Mouse (Mus musculus): ENCODE measurements at regions not wholly inside any gene's neighbourhood (a gene's known extent, or its start where the extent isn't known, plus 50 kb on each side); places are given as distances from the start of the nearest gene placed in this dataset.

DNA sequence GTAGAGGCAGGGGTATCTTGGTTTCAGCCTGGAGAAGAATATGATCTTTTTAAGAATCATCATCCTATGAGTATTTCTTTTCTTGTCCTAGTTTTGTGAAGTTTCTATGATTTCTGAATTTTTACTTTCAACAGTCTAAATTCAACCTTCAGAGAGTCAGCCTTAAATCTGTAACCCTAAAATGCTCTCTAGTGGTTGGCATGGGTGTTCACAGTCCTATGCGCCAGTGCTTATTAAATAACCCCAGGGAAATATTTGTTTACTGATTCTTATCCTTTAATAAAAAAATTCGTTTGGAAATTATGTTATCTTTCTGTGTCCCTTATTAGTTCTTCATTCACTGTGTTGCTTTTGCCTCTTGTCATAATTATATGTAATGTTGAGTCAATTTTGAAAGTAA is 436.5 kb upstream of the Fign start:
- Histone ChIP-seq H3K9me3 (replicated peaks; ENCODE audit: control insufficient read depth, insufficient read depth, low read length, poor library complexity, severe bottlenecking) (no peaks in the 10 kb centered on the region), H3K9ac (ENCODE audit: low read depth, poor library complexity, severe bottlenecking) (no peak overlapping the region), H3K27me3 (ENCODE audit: control insufficient read depth, insufficient read depth, low read length, poor library complexity, severe bottlenecking) (no peaks in the 10 kb centered on the region), H3K4me1 (ENCODE audit: control insufficient read depth, insufficient read depth, low read length) (no peaks in the 10 kb centered on the region), H3K36me3 (ENCODE audit: control insufficient read depth, insufficient read depth, low read length, poor library complexity, severe bottlenecking) (no peaks in the 10 kb centered on the region), H3K4me3 (ENCODE audit: low read depth, low read length) (no peak overlapping the region), H3K27ac (ENCODE audit: insufficient read depth, low read length) (no peak overlapping the region)
- TF ChIP-seq POLR2A (IDR thresholded peaks at IDR 0.05; ENCODE audit: insufficient read depth, low read length) (no peak), CTCF (IDR thresholded peaks at IDR 0.05; ENCODE audit: low read depth, low read length) (no peak), EP300 (IDR thresholded peaks at IDR 0.05; ENCODE audit: insufficient read depth, low read depth, low read length) (no peak)

GRCm38 (mm10) chr2:64522722-64523121 is 424.9 kb upstream of the Fign start:
- Histone ChIP-seq H3K4me3 (ENCODE audit: low read depth, low read length) (no peak overlapping the region), H3K4me1 (ENCODE audit: control insufficient read depth, insufficient read depth, low read length) (no peaks in the 10 kb centered on the region), H3K27ac (ENCODE audit: insufficient read depth, low read length) (no peak overlapping the region), H3K9ac (ENCODE audit: low read depth, poor library complexity, severe bottlenecking) (no peak overlapping the region), H3K27me3 (ENCODE audit: control insufficient read depth, insufficient read depth, low read length, poor library complexity, severe bottlenecking) (no peaks in the 10 kb centered on the region), H3K9me3 (replicated peaks; ENCODE audit: control insufficient read depth, insufficient read depth, low read length, poor library complexity, severe bottlenecking) (no peaks in the 10 kb centered on the region), H3K36me3 (ENCODE audit: control insufficient read depth, insufficient read depth, low read length, poor library complexity, severe bottlenecking) (no peaks in the 10 kb centered on the region)
- TF ChIP-seq CTCF (IDR thresholded peaks at IDR 0.05; ENCODE audit: low read depth, low read length) (no peak), EP300 (IDR thresholded peaks at IDR 0.05; ENCODE audit: insufficient read depth, low read depth, low read length) (no peak), POLR2A (IDR thresholded peaks at IDR 0.05; ENCODE audit: insufficient read depth, low read length) (no peak)

GRCm38 (mm10) chr2:64522233-64522632 is 424.4 kb upstream of the Fign start:
- Histone ChIP-seq H3K36me3 (ENCODE audit: control insufficient read depth, insufficient read depth, low read length, poor library complexity, severe bottlenecking) (no peaks in the 10 kb centered on the region), H3K9ac (ENCODE audit: low read depth, poor library complexity, severe bottlenecking) (no peak overlapping the region), H3K4me3 (ENCODE audit: low read depth, low read length) (no peak overlapping the region), H3K9me3 (replicated peaks; ENCODE audit: control insufficient read depth, insufficient read depth, low read length, poor library complexity, severe bottlenecking) (no peaks in the 10 kb centered on the region), H3K27me3 (ENCODE audit: control insufficient read depth, insufficient read depth, low read length, poor library complexity, severe bottlenecking) (no peaks in the 10 kb centered on the region), H3K27ac (ENCODE audit: insufficient read depth, low read length) (no peak overlapping the region), H3K4me1 (ENCODE audit: control insufficient read depth, insufficient read depth, low read length) (no peaks in the 10 kb centered on the region)
- TF ChIP-seq CTCF (IDR thresholded peaks at IDR 0.05; ENCODE audit: low read depth, low read length) (no peak), EP300 (IDR thresholded peaks at IDR 0.05; ENCODE audit: insufficient read depth, low read depth, low read length) (no peak), POLR2A (IDR thresholded peaks at IDR 0.05; ENCODE audit: insufficient read depth, low read length) (no peak)

DNA sequence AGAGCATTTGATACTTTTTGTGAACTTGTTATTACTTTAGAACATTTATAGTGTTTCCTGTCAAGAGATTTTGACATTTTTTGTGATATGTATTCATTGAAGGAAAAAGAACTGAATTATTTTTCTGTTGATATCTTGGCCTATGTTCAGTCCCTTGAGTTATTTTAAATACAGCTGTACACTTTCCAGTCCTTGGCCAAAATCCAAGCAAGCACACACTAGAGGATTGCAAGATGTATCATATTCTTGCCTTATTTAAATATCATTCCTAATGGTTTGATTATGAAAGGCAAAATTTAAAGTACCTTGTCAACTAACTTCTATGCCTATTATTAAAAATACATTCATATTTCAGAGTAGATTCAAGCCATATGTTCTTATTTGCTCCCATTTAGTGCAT is 397.9 kb upstream of the Fign start:
- Histone ChIP-seq H3K36me3 (ENCODE audit: control insufficient read depth, insufficient read depth, low read length, poor library complexity, severe bottlenecking) (no peaks in the 10 kb centered on the region), H3K9me3 (replicated peaks; ENCODE audit: control insufficient read depth, insufficient read depth, low read length, poor library complexity, severe bottlenecking) (no peaks in the 10 kb centered on the region), H3K27me3 (ENCODE audit: control insufficient read depth, insufficient read depth, low read length, poor library complexity, severe bottlenecking) (no peaks in the 10 kb centered on the region), H3K9ac (ENCODE audit: low read depth, poor library complexity, severe bottlenecking) (no peak overlapping the region), H3K4me3 (ENCODE audit: low read depth, low read length) (no peak overlapping the region), H3K4me1 (ENCODE audit: control insufficient read depth, insufficient read depth, low read length) (no peaks in the 10 kb centered on the region), H3K27ac (ENCODE audit: insufficient read depth, low read length) (no peak overlapping the region)
- TF ChIP-seq CTCF (IDR thresholded peaks at IDR 0.05; ENCODE audit: low read depth, low read length) (no peak), POLR2A (IDR thresholded peaks at IDR 0.05; ENCODE audit: insufficient read depth, low read length) (no peak), EP300 (IDR thresholded peaks at IDR 0.05; ENCODE audit: insufficient read depth, low read depth, low read length) (no peak)

GRCm38 (mm10) chr2:64466412-64466970 is 368.7 kb upstream of the Fign start:
- no peaks in the 10 kb centered on the region for H3K9me3 ChIP-seq (replicated peaks; ENCODE audit: control insufficient read depth, insufficient read depth, low read length, poor library complexity, severe bottlenecking)
- no peaks in the 10 kb centered on the region for H3K4me1 ChIP-seq (ENCODE audit: control insufficient read depth, insufficient read depth, low read length)
- H3K36me3 ChIP-seq (ENCODE audit: control insufficient read depth, insufficient read depth, low read length, poor library complexity, severe bottlenecking): no peaks in the 10 kb centered on the region
- H3K4me3 ChIP-seq (ENCODE audit: low read depth, low read length): no peak overlapping the region
- no peak overlapping the region for H3K27ac ChIP-seq (ENCODE audit: insufficient read depth, low read length)
- TF ChIP-seq EP300 (IDR thresholded peaks at IDR 0.05; ENCODE audit: insufficient read depth, low read depth, low read length) (no peak), CTCF (IDR thresholded peaks at IDR 0.05; ENCODE audit: low read depth, low read length) (no peak), POLR2A (IDR thresholded peaks at IDR 0.05; ENCODE audit: insufficient read depth, low read length) (no peak)
- H3K27me3 ChIP-seq (ENCODE audit: control insufficient read depth, insufficient read depth, low read length, poor library complexity, severe bottlenecking): no peaks in the 10 kb centered on the region
- no peak overlapping the region for H3K9ac ChIP-seq (ENCODE audit: low read depth, poor library complexity, severe bottlenecking)

DNA sequence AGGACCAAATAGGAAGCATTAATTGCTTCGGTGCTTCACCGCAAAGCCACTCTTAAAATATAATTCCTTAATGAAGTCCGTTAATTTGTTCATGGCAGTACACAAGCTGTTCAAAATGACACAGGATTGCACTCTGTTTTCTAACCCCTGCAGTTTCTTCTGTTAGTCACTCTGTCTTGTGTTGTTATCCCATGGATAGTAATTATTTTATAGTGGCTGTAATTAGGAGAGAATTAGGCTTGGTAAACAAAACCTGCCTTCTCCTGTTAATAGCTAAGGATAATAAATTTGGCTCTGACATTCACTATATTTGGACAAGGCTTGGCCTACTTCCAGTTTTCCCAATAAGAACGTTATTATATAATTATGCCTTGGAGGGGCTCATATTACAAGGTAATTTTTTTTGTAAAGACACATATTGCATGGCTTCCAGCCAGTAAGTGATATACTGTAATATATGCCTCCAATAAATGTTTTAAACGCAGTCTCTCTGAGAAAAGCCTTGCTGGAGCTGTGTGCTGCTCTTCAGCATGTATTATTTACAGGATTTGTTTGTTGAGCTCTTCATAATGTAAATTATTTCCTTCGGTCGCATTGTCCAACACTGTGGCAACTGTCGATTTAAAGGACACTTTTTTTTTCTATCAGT is 364.8 kb upstream of the Fign start:
- Histone ChIP-seq H3K4me1 (ENCODE audit: control insufficient read depth, insufficient read depth, low read length) (no peaks in the 10 kb centered on the region), H3K9ac (ENCODE audit: low read depth, poor library complexity, severe bottlenecking) (no peak overlapping the region), H3K27me3 (ENCODE audit: control insufficient read depth, insufficient read depth, low read length, poor library complexity, severe bottlenecking) (no peaks in the 10 kb centered on the region), H3K4me3 (ENCODE audit: low read depth, low read length) (no peak overlapping the region), H3K36me3 (ENCODE audit: control insufficient read depth, insufficient read depth, low read length, poor library complexity, severe bottlenecking) (no peaks in the 10 kb centered on the region), H3K27ac (ENCODE audit: insufficient read depth, low read length) (no peak overlapping the region), H3K9me3 (replicated peaks; ENCODE audit: control insufficient read depth, insufficient read depth, low read length, poor library complexity, severe bottlenecking) (no peaks in the 10 kb centered on the region)
- TF ChIP-seq CTCF (IDR thresholded peaks at IDR 0.05; ENCODE audit: low read depth, low read length): no peak
- no peak for TF ChIP-seq POLR2A (IDR thresholded peaks at IDR 0.05; ENCODE audit: insufficient read depth, low read length)
- TF ChIP-seq EP300 (IDR thresholded peaks at IDR 0.05; ENCODE audit: insufficient read depth, low read depth, low read length): no peak

Measured in ES-Bruce4 (cell line).